Mouse (Mus musculus) bone marrow, adult 2 months (tissue): ENCODE data around the gene Shank3. TPM values are rescaled to one million over a fixed set of nuclear protein-coding genes. Genes with fewer than 3 reads are reported as not detected.
A peak's percentile ranks its signal among the peaks of the same experiment; 100 is the strongest.

ENCODE experiments used
- H3K27ac ChIP-seq: fragments of 200-500 bp; 2 replicates; pipeline ENCODE4 v1.5.1; 2012; ENCODE audit warnings: low read depth, mild to moderate bottlenecking, control low read depth, inconsistent platforms, low read length; ENCODE audit not compliant: control insufficient read depth, poor library complexity, insufficient read depth
- H3K4me1 ChIP-seq: fragments of 200-500 bp; 2 replicates; pipeline ENCODE4 v1.6.1; 2011; ENCODE audit warnings: low read length; ENCODE audit not compliant: control insufficient read depth, insufficient read depth
- H3K4me3 ChIP-seq: fragments of 200-500 bp; replicated peaks from 2 replicates; pipeline ENCODE3; 2011; ENCODE audit warnings: mild to moderate bottlenecking, low read depth, low read length, control low read depth; ENCODE audit not compliant: control insufficient read depth
- CTCF ChIP-seq: fragments of 200-500 bp; IDR thresholded peaks from 2 replicates; pipeline ENCODE4 v1.5.1; 2011; ENCODE audit warnings: low read length, control low read depth; ENCODE audit not compliant: control insufficient read depth, insufficient read depth
- POLR2A ChIP-seq: fragments of 200-500 bp; IDR thresholded peaks from 2 replicates; pipeline ENCODE4 v1.6.1; 2011; ENCODE audit warnings: low read depth, mild to moderate bottlenecking, control low read depth, low read length, borderline replicate concordance; ENCODE audit not compliant: control insufficient read depth
- WGBS: fragments of 180-500 bp; shearing (Covaris S2); methylation state at CpG from one replicate; pipeline ENCODE4 v1.1.7; 2018; 5-methylcytosine and 5-hydroxymethylcytosine counted together
- polyA plus RNA-seq: library from polyadenylated mRNA; stranded (reverse); fragments of >200 nt; gene quantifications from 2 replicates; pipeline ENCODE4 v1.2.4, GENCODE M21; 2011; ENCODE audit warnings: low replicate concordance; ENCODE audit not compliant: missing spikeins, insufficient read depth, insufficient read length

The Shank3 gene
- polyA plus RNA-seq, 1 experiment: 23.6 TPM

DNA sequence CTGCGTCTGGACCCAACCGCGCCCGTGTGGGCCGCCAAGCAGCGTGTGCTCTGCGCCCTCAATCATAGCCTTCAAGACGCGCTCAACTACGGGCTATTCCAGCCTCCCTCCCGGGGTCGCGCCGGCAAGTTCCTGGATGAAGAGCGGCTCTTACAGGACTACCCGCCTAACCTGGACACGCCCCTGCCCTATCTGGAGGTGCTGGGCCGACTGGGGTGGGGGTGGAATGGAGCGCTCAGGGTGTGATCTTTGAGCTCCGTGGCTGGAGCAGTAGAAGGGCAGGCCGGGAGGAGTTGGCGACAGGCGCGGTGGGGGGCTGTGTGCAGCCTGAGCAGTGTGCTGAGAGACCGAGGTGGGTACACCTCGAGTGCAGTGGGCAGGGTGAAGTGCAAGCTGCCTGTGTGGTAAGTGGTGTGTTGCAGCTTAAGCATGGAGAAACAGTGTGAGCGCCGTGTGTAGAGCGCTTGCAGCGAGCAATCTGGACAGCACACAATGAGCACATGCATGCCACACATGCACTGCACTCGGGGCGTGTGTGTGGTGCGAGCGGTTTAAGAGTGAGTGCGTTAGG is 883 bp downstream of the Shank3 start:
- TF ChIP-seq CTCF: no peak
- TF ChIP-seq POLR2A: no peak
- 22% methylated on average over 35 of the region's 35 CpGs for WGBS
- Histone ChIP-seq H3K4me1 (no peaks in the 10 kb centered on the region), H3K27ac (no peak overlapping the region), H3K4me3 (peak overlapping the region; percentile 21)

DNA sequence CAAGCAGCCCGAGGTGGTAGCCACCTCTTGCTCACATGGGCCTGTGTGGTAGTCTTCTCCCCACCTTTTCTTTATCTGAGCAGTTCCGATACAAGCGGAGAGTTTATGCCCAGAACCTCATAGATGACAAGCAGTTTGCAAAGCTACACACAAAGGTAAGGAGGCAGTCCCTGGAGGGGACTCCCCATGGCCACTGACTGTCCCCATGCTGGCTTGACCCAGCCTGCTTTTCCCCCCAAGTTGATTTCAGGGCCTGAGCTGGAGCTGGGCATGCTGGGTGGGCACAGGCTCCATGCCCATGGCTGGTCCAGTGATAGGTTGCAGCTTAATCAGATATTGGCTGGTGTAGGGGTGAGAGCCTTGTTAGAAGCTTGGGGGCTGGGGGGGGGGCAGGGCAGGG is 1.9 kb downstream of the Shank3 start:
- Histone ChIP-seq H3K27ac (no peak overlapping the region), H3K4me1 (no peaks in the 10 kb centered on the region), H3K4me3 (no peak overlapping the region)
- no peak for TF ChIP-seq POLR2A
- no peak for TF ChIP-seq CTCF
- WGBS: 66% methylated on average over 3 of the region's 3 CpGs

- Histone ChIP-seq H3K4me3 (no peak overlapping the region), H3K27ac (no peak overlapping the region), H3K4me1 (no peaks in the 10 kb centered on the region)
- 70% methylated on average over 9 of the region's 9 CpGs for WGBS
- TF ChIP-seq POLR2A (no peak), CTCF (no peak)
Measured at GRCm38 (mm10) chr15:89504838-89505237, 5.4 kb downstream of the Shank3 start.

- H3K27ac ChIP-seq: no peak overlapping the region
- TF ChIP-seq CTCF (no peak), POLR2A (no peak)
- no peak overlapping the region for H3K4me3 ChIP-seq
- no peaks in the 10 kb centered on the region for H3K4me1 ChIP-seq
- WGBS: 60% methylated on average over 8 of the region's 8 CpGs
Measured at GRCm38 (mm10) chr15:89507751-89508150, 8.3 kb downstream of the Shank3 start.

GRCm38 (mm10) chr15:89512679-89513078 is 13.3 kb downstream of the Shank3 start:
- Histone ChIP-seq H3K4me3 (no peak overlapping the region), H3K4me1 (no peaks in the 10 kb centered on the region), H3K27ac (no peak overlapping the region)
- WGBS: 18% methylated on average over 4 of the region's 4 CpGs
- TF ChIP-seq POLR2A: no peak
- no peak for TF ChIP-seq CTCF

GRCm38 (mm10) chr15:89521951-89522350 is 22.5 kb downstream of the Shank3 start:
- no peak overlapping the region for H3K4me3 ChIP-seq
- TF ChIP-seq CTCF (no peak), POLR2A (no peak)
- WGBS: 81% methylated on average over 7 of the region's 7 CpGs
- no peak overlapping the region for H3K27ac ChIP-seq
- H3K4me1 ChIP-seq: no peaks in the 10 kb centered on the region

DNA sequence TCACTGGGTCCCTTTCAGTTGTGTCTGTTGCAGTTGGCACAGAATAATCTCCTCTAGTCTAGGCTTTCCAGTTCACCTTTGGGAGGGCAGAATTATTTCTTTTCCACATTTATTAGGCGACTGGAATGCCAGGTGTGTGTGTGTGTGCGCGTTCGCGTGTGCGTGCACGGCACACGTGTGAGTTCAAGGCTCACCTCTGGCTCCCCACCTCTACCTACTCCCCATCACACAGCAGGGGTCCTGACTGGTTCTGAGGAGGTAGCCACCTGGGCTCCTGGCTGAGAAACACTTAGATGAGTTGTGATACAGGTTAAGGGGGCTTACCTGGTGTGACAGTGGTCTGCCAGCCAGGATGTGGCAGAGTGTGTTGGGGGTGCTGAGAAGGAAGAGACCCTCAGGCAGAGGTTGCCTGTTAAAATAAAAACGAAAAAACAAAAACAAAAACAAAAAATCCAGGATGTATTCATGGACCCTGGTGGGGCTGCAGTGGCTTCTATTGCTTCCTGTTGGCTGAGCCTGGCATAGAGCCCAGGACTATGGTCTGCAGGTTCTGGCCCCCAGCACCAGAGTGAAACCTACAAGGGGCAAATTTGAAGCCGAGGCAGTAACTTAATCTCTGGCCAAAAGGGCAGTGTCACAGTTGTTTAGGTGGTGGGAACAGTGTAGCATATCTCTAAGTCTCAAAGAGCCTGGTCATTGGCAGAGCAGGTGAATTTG is 23.3 kb downstream of the Shank3 start:
- no peak overlapping the region for H3K4me3 ChIP-seq
- TF ChIP-seq POLR2A: no peak
- TF ChIP-seq CTCF: no peak
- no peaks in the 10 kb centered on the region for H3K4me1 ChIP-seq
- H3K27ac ChIP-seq: no peak overlapping the region
- 83% methylated on average over 10 of the region's 10 CpGs for WGBS

GRCm38 (mm10) chr15:89523283-89523832 is 23.9 kb downstream of the Shank3 start:
- WGBS: 82% methylated on average over 47 of the region's 47 CpGs
- TF ChIP-seq CTCF (no peak), POLR2A (no peak)
- Histone ChIP-seq H3K4me3 (no peak overlapping the region), H3K27ac (no peak overlapping the region), H3K4me1 (no peaks in the 10 kb centered on the region)

- no peak overlapping the region for H3K27ac ChIP-seq
- TF ChIP-seq POLR2A (no peak), CTCF (no peak)
- H3K4me1 ChIP-seq: no peaks in the 10 kb centered on the region
- WGBS: 88% methylated on average over 52 of the region's 52 CpGs
- H3K4me3 ChIP-seq: no peak overlapping the region
Measured at GRCm38 (mm10) chr15:89524001-89524571, 24.7 kb downstream of the Shank3 start.
